Mouse (Mus musculus): Measurements from ENCODE around the gene Atxn7l3b. TPM values are rescaled to one million over a fixed set of nuclear protein-coding genes. Genes with fewer than 3 reads are reported as not detected.
"Not testable (repeated sequence)": the region's sequence is repeated elsewhere in the genome, so short reads cannot be mapped to it uniquely, and the experiment has no call there.

Atxn7l3b gene
- 30.5 and 34.0 TPM in 2 replicates for polyA plus RNA-seq (2012; ENCODE audit: insufficient read depth, insufficient read length, missing spikeins)

GRCm38 (mm10) chr10:112928452-112929221, at the start of gene Atxn7l3b:
Gene Atxn7l3b, minus strand, starts transcription at chr10:112929001.
- Histone ChIP-seq H3K4me1 (ENCODE audit: control insufficient read depth, insufficient read depth, insufficient read length, low read length) (peaks cover 19% of the 10 kb centered on the region), H3K27ac (replicated peaks; ENCODE audit: low read depth, low read length) (peak within 1 kb of the TSS; percentile 78), H3K4me3 (ENCODE audit: insufficient read depth, low read depth, low read length) (peak within 1 kb of the TSS; percentile 79)

- Histone ChIP-seq H3K27ac (replicated peaks; ENCODE audit: low read depth, low read length) (no peak overlapping the region), H3K4me1 (ENCODE audit: control insufficient read depth, insufficient read depth, insufficient read length, low read length) (no peaks in the 10 kb centered on the region), H3K4me3 (ENCODE audit: insufficient read depth, low read depth, low read length) (no peak overlapping the region)
Measured at GRCm38 (mm10) chr10:112977586-112977985, 48.8 kb upstream of the Atxn7l3b start.

GRCm38 (mm10) chr10:112973286-112974026, 44.7 kb upstream of the Atxn7l3b start:
- Histone ChIP-seq H3K27ac (replicated peaks; ENCODE audit: low read depth, low read length) (no peak overlapping the region), H3K4me3 (ENCODE audit: insufficient read depth, low read depth, low read length) (no peak overlapping the region), H3K4me1 (ENCODE audit: control insufficient read depth, insufficient read depth, insufficient read length, low read length) (no peaks in the 10 kb centered on the region)

GRCm38 (mm10) chr10:112970002-112970589, 41.3 kb upstream of the Atxn7l3b start:
- H3K4me3 ChIP-seq (ENCODE audit: insufficient read depth, low read depth, low read length), result no peak overlapping the region
- no peaks in the 10 kb centered on the region for H3K4me1 ChIP-seq (ENCODE audit: control insufficient read depth, insufficient read depth, insufficient read length, low read length)
- H3K27ac ChIP-seq (replicated peaks; ENCODE audit: low read depth, low read length), result no peak overlapping the region

GRCm38 (mm10) chr10:112967578-112967977, 38.8 kb upstream of the Atxn7l3b start:
- Histone ChIP-seq H3K4me1 (ENCODE audit: control insufficient read depth, insufficient read depth, insufficient read length, low read length) (no peaks in the 10 kb centered on the region), H3K27ac (replicated peaks; ENCODE audit: low read depth, low read length) (no peak overlapping the region), H3K4me3 (ENCODE audit: insufficient read depth, low read depth, low read length) (no peak overlapping the region)

- H3K27ac ChIP-seq (replicated peaks; ENCODE audit: low read depth, low read length); H3K4me1 ChIP-seq (ENCODE audit: control insufficient read depth, insufficient read depth, insufficient read length, low read length); H3K4me3 ChIP-seq (ENCODE audit: insufficient read depth, low read depth, low read length): not testable (repeated sequence)
Measured at GRCm38 (mm10) chr10:112962216-112962615, 33.4 kb upstream of the Atxn7l3b start.

- no peaks in the 10 kb centered on the region for H3K4me1 ChIP-seq (ENCODE audit: control insufficient read depth, insufficient read depth, insufficient read length, low read length)
- H3K27ac ChIP-seq (replicated peaks; ENCODE audit: low read depth, low read length), result no peak overlapping the region
- no peak overlapping the region for H3K4me3 ChIP-seq (ENCODE audit: insufficient read depth, low read depth, low read length)
Measured at GRCm38 (mm10) chr10:112954140-112954539, 25.3 kb upstream of the Atxn7l3b start.

GRCm38 (mm10) chr10:112948453-112948852, 19.7 kb upstream of the Atxn7l3b start:
- H3K4me1 ChIP-seq (ENCODE audit: control insufficient read depth, insufficient read depth, insufficient read length, low read length), result no peaks in the 10 kb centered on the region
- no peak overlapping the region for H3K4me3 ChIP-seq (ENCODE audit: insufficient read depth, low read depth, low read length)
- no peak overlapping the region for H3K27ac ChIP-seq (replicated peaks; ENCODE audit: low read depth, low read length)

- peak overlapping the region; percentile 79 for H3K4me3 ChIP-seq (ENCODE audit: insufficient read depth, low read depth, low read length)
- peaks cover 19% of the 10 kb centered on the region for H3K4me1 ChIP-seq (ENCODE audit: control insufficient read depth, insufficient read depth, insufficient read length, low read length)
- peak overlapping the region; percentile 37; the same call in 1 of the 2 replicates for H3K27ac ChIP-seq (replicated peaks; ENCODE audit: low read depth, low read length)
Measured at GRCm38 (mm10) chr10:112929222-112929615, 418 bp upstream of the Atxn7l3b start.

- Histone ChIP-seq H3K27ac (replicated peaks; ENCODE audit: low read depth, low read length) (no peak overlapping the region), H3K4me3 (ENCODE audit: insufficient read depth, low read depth, low read length) (no peak overlapping the region), H3K4me1 (ENCODE audit: control insufficient read depth, insufficient read depth, insufficient read length, low read length) (peaks cover 19% of the 10 kb centered on the region)
Measured at GRCm38 (mm10) chr10:112926961-112927360, 1.8 kb downstream of the Atxn7l3b start.

- Histone ChIP-seq H3K4me1 (ENCODE audit: control insufficient read depth, insufficient read depth, insufficient read length, low read length) (peaks cover 19% of the 10 kb centered on the region), H3K4me3 (ENCODE audit: insufficient read depth, low read depth, low read length) (no peak overlapping the region), H3K27ac (replicated peaks; ENCODE audit: low read depth, low read length) (no peak overlapping the region)
Measured at GRCm38 (mm10) chr10:112926271-112926670, 2.5 kb downstream of the Atxn7l3b start.

- no peak overlapping the region for H3K27ac ChIP-seq (replicated peaks; ENCODE audit: low read depth, low read length)
- H3K4me1 ChIP-seq (ENCODE audit: control insufficient read depth, insufficient read depth, insufficient read length, low read length), result no peaks in the 10 kb centered on the region
- H3K4me3 ChIP-seq (ENCODE audit: insufficient read depth, low read depth, low read length), result no peak overlapping the region
Measured at GRCm38 (mm10) chr10:112916575-112917190, 12.1 kb downstream of the Atxn7l3b start.

- Histone ChIP-seq H3K4me1 (ENCODE audit: control insufficient read depth, insufficient read depth, insufficient read length, low read length) (no peaks in the 10 kb centered on the region), H3K27ac (replicated peaks; ENCODE audit: low read depth, low read length) (no peak overlapping the region), H3K4me3 (ENCODE audit: insufficient read depth, low read depth, low read length) (no peak overlapping the region)
Measured at GRCm38 (mm10) chr10:112900243-112900642, 28.6 kb downstream of the Atxn7l3b start.

- Histone ChIP-seq H3K27ac (replicated peaks; ENCODE audit: low read depth, low read length) (no peak overlapping the region), H3K4me3 (ENCODE audit: insufficient read depth, low read depth, low read length) (no peak overlapping the region), H3K4me1 (ENCODE audit: control insufficient read depth, insufficient read depth, insufficient read length, low read length) (no peaks in the 10 kb centered on the region)
Measured at GRCm38 (mm10) chr10:112899796-112900195, 29.0 kb downstream of the Atxn7l3b start.

- no peak overlapping the region for H3K27ac ChIP-seq (replicated peaks; ENCODE audit: low read depth, low read length)
- H3K4me1 ChIP-seq (ENCODE audit: control insufficient read depth, insufficient read depth, insufficient read length, low read length), result no peaks in the 10 kb centered on the region
Measured at GRCm38 (mm10) chr10:112896636-112897035, 32.2 kb downstream of the Atxn7l3b start.

More at GRCm38 (mm10) chr10:112896636-112897035, 32.2 kb downstream of the Atxn7l3b start:
- no peak overlapping the region for H3K4me3 ChIP-seq (ENCODE audit: insufficient read depth, low read depth, low read length)

All from brown adipose tissue, adult 24 weeks (tissue).